Mouse (Mus musculus): ENCODE results near the gene Tk1. TPM values are rescaled to one million over a fixed set of nuclear protein-coding genes. Genes with fewer than 3 reads are reported as not detected.

Gene Tk1
- polyA plus RNA-seq, 2 experiments: 135 to 136 TPM

GRCm38 (mm10) chr11:117776085-117776792 lies 49.7 kb downstream of the Tk1 start:
- no peak for ATAC-seq (ENCODE audit: insufficient read depth)
- Histone ChIP-seq H3K9ac (replicated peaks) (no peak overlapping the region), H3K9me3 (ENCODE audit: control insufficient read depth, low read length) (no peaks in the 10 kb centered on the region), H3K4me2 (ENCODE audit: low read depth) (no peak overlapping the region), H3K4me3 (ENCODE audit: insufficient read depth in 1 of 2, low read depth in 2 of 2, low read length in 2 of 2) (no peak overlapping the region), H3K36me3 (replicated peaks; ENCODE audit: control insufficient read depth, insufficient read depth, low read depth) (peaks cover 67% of the 10 kb centered on the region), H3K27me3 (ENCODE audit: control insufficient read depth, insufficient read depth, low read length) (no peaks in the 10 kb centered on the region), H3K27ac (no peak overlapping the region), H3K4me1 (replicated peaks; ENCODE audit: control insufficient read depth in 2 of 2, insufficient read depth in 2 of 2, low read length in 1 of 2) (peaks cover 8 to 12% of the 10 kb centered on the region in 2 experiments; a peak in 3 of 4 replicates)
- TF ChIP-seq CTCF (IDR thresholded peaks at IDR 0.05; ENCODE audit: low read depth): no peak
- TF ChIP-seq EP300 (IDR thresholded peaks at IDR 0.05; ENCODE audit: low read depth): no peak
- 92% methylated on average over 14 of the region's 14 CpGs for WGBS (ENCODE audit: insufficient replicate concordance)
- no peak for DNase-seq (ENCODE audit: low read depth in 3 of 3, low spot score in 3 of 3)

- Histone ChIP-seq H3K4me1 (replicated peaks; ENCODE audit: control insufficient read depth in 2 of 2, insufficient read depth in 2 of 2, low read length in 1 of 2) (peaks cover 8 to 9% of the 10 kb centered on the region in 2 experiments; a peak in 3 of 4 replicates), H3K27ac (no peak overlapping the region), H3K27me3 (ENCODE audit: control insufficient read depth, insufficient read depth, low read length) (no peaks in the 10 kb centered on the region), H3K4me2 (ENCODE audit: low read depth) (no peak overlapping the region), H3K4me3 (ENCODE audit: insufficient read depth in 1 of 2, low read depth in 2 of 2, low read length in 2 of 2) (no peak overlapping the region), H3K9ac (replicated peaks) (no peak overlapping the region), H3K9me3 (ENCODE audit: control insufficient read depth, low read length) (no peaks in the 10 kb centered on the region), H3K36me3 (replicated peaks; ENCODE audit: control insufficient read depth, insufficient read depth, low read depth) (peaks cover 74% of the 10 kb centered on the region)
- TF ChIP-seq EP300 (IDR thresholded peaks at IDR 0.05; ENCODE audit: low read depth) (no peak), CTCF (IDR thresholded peaks at IDR 0.05; ENCODE audit: low read depth) (0 out of 2 replicates have a peak, but pooled peaks have one; percentile 12)
- DNase-seq (ENCODE audit: low read depth in 3 of 3, low spot score in 3 of 3) (no peak), ATAC-seq (ENCODE audit: insufficient read depth) (no peak)
- WGBS (ENCODE audit: insufficient replicate concordance): 75% methylated on average over 13 of the region's 13 CpGs
These were observed 50.4 kb downstream of the Tk1 start for GRCm38 (mm10) chr11:117775540-117775939.

GRCm38 (mm10) chr11:117774925-117775324 lies 51.0 kb downstream of the Tk1 start:
- WGBS (ENCODE audit: insufficient replicate concordance): 93% methylated on average over 10 of the region's 10 CpGs
- H3K9ac ChIP-seq (replicated peaks): no peak overlapping the region
- no peak overlapping the region for H3K4me2 ChIP-seq (ENCODE audit: low read depth)
- no peak overlapping the region for H3K4me3 ChIP-seq (ENCODE audit: insufficient read depth in 1 of 2, low read depth in 2 of 2, low read length in 2 of 2)
- no peaks in the 10 kb centered on the region for H3K27me3 ChIP-seq (ENCODE audit: control insufficient read depth, insufficient read depth, low read length)
- H3K27ac ChIP-seq: no peak overlapping the region
- H3K9me3 ChIP-seq (ENCODE audit: control insufficient read depth, low read length): no peaks in the 10 kb centered on the region
- H3K4me1 ChIP-seq (replicated peaks; ENCODE audit: control insufficient read depth in 2 of 2, insufficient read depth in 2 of 2, low read length in 1 of 2): peaks cover 8 to 9% of the 10 kb centered on the region in 2 experiments; a peak in 3 of 4 replicates
- DNase-seq (ENCODE audit: low read depth in 3 of 3, low spot score in 3 of 3) (no peak), ATAC-seq (ENCODE audit: insufficient read depth) (no peak)
- H3K36me3 ChIP-seq (replicated peaks; ENCODE audit: control insufficient read depth, insufficient read depth, low read depth): peaks cover 80% of the 10 kb centered on the region
- TF ChIP-seq CTCF (IDR thresholded peaks at IDR 0.05; ENCODE audit: low read depth) (no peak), EP300 (IDR thresholded peaks at IDR 0.05; ENCODE audit: low read depth) (no peak)

- no peak for DNase-seq (ENCODE audit: low read depth in 3 of 3, low spot score in 3 of 3)
- WGBS (ENCODE audit: insufficient replicate concordance): 92% methylated on average over 7 of the region's 7 CpGs
- no peaks in the 10 kb centered on the region for H3K27me3 ChIP-seq (ENCODE audit: control insufficient read depth, insufficient read depth, low read length)
- H3K27ac ChIP-seq: no peak overlapping the region
- no peak overlapping the region for H3K4me2 ChIP-seq (ENCODE audit: low read depth)
- H3K4me1 ChIP-seq (replicated peaks; ENCODE audit: control insufficient read depth in 2 of 2, insufficient read depth in 2 of 2, low read length in 1 of 2): no peaks in the 10 kb centered on the region
- H3K9me3 ChIP-seq (ENCODE audit: control insufficient read depth, low read length): no peaks in the 10 kb centered on the region
- no peak for TF ChIP-seq EP300 (IDR thresholded peaks at IDR 0.05; ENCODE audit: low read depth)
- TF ChIP-seq CTCF (IDR thresholded peaks at IDR 0.05; ENCODE audit: low read depth): no peak
- no peak for ATAC-seq (ENCODE audit: insufficient read depth)
- H3K9ac ChIP-seq (replicated peaks): no peak overlapping the region
- no peak overlapping the region for H3K4me3 ChIP-seq (ENCODE audit: insufficient read depth in 1 of 2, low read depth in 2 of 2, low read length in 2 of 2)
- peaks cover 84% of the 10 kb centered on the region for H3K36me3 ChIP-seq (replicated peaks; ENCODE audit: control insufficient read depth, insufficient read depth, low read depth)
These were observed 53.5 kb downstream of the Tk1 start for GRCm38 (mm10) chr11:117772352-117772751.

- DNase-seq (ENCODE audit: low read depth in 3 of 3, low spot score in 3 of 3) (no peak), ATAC-seq (ENCODE audit: insufficient read depth) (no peak)
- TF ChIP-seq EP300 (IDR thresholded peaks at IDR 0.05; ENCODE audit: low read depth): no peak
- no peak for TF ChIP-seq CTCF (IDR thresholded peaks at IDR 0.05; ENCODE audit: low read depth)
- Histone ChIP-seq H3K4me3 (ENCODE audit: insufficient read depth in 1 of 2, low read depth in 2 of 2, low read length in 2 of 2) (no peak overlapping the region), H3K9me3 (ENCODE audit: control insufficient read depth, low read length) (no peaks in the 10 kb centered on the region), H3K27ac (no peak overlapping the region), H3K27me3 (ENCODE audit: control insufficient read depth, insufficient read depth, low read length) (no peaks in the 10 kb centered on the region), H3K36me3 (replicated peaks; ENCODE audit: control insufficient read depth, insufficient read depth, low read depth) (peaks cover 83% of the 10 kb centered on the region), H3K4me2 (ENCODE audit: low read depth) (no peak overlapping the region), H3K4me1 (replicated peaks; ENCODE audit: control insufficient read depth in 2 of 2, insufficient read depth in 2 of 2, low read length in 1 of 2) (no peaks in the 10 kb centered on the region), H3K9ac (replicated peaks) (no peak overlapping the region)
- WGBS (ENCODE audit: insufficient replicate concordance): 90% methylated on average over 10 of the region's 10 CpGs
These were observed 55.5 kb downstream of the Tk1 start for GRCm38 (mm10) chr11:117770407-117770806.
